Mouse (Mus musculus): ENCODE measurements around the gene Taf1b. TPM values are rescaled to one million over a fixed set of nuclear protein-coding genes. Genes with fewer than 3 reads are reported as not detected.

The Taf1b gene
- polyA plus RNA-seq, 1 experiment = 13.8 TPM

- no peak overlapping the region for H3K27ac ChIP-seq (ENCODE audit: insufficient read depth, low read depth, low read length)
- H3K4me3 ChIP-seq (ENCODE audit: insufficient read depth, low read length) = no peak overlapping the region
- TF ChIP-seq CTCF (IDR thresholded peaks at IDR 0.05; ENCODE audit: low read depth, low read length) (no peak), POLR2A (IDR thresholded peaks at IDR 0.05; ENCODE audit: borderline replicate concordance, low read depth, low read length) (no peak)
- peaks cover 10% of the 10 kb centered on the region for H3K4me1 ChIP-seq (ENCODE audit: control insufficient read depth, insufficient read depth, low read length)
Observed at GRCm38 (mm10) chr12:24597376-24597775, 99.2 kb downstream of the Taf1b start.

- 0 out of 2 replicates have a peak, but pooled peaks cover 2% of the 10 kb centered on the region for H3K4me1 ChIP-seq (ENCODE audit: control insufficient read depth, insufficient read depth, low read length)
- TF ChIP-seq POLR2A (IDR thresholded peaks at IDR 0.05; ENCODE audit: borderline replicate concordance, low read depth, low read length) (no peak), CTCF (IDR thresholded peaks at IDR 0.05; ENCODE audit: low read depth, low read length) (no peak)
- no peak overlapping the region for H3K4me3 ChIP-seq (ENCODE audit: insufficient read depth, low read length)
- no peak overlapping the region for H3K27ac ChIP-seq (ENCODE audit: insufficient read depth, low read depth, low read length)
Observed at GRCm38 (mm10) chr12:24599366-24599895, 101.3 kb downstream of the Taf1b start.

- TF ChIP-seq CTCF (IDR thresholded peaks at IDR 0.05; ENCODE audit: low read depth, low read length) = no peak
- TF ChIP-seq POLR2A (IDR thresholded peaks at IDR 0.05; ENCODE audit: borderline replicate concordance, low read depth, low read length) = no peak
- 0 out of 2 replicates have a peak, but pooled peaks cover 2% of the 10 kb centered on the region for H3K4me1 ChIP-seq (ENCODE audit: control insufficient read depth, insufficient read depth, low read length)
- H3K4me3 ChIP-seq (ENCODE audit: insufficient read depth, low read length) = no peak overlapping the region
- no peak overlapping the region for H3K27ac ChIP-seq (ENCODE audit: insufficient read depth, low read depth, low read length)
Observed at GRCm38 (mm10) chr12:24600074-24600473, 101.9 kb downstream of the Taf1b start.

- no peak overlapping the region for H3K27ac ChIP-seq (ENCODE audit: insufficient read depth, low read depth, low read length)
- no peak overlapping the region for H3K4me3 ChIP-seq (ENCODE audit: insufficient read depth, low read length)
- no peaks in the 10 kb centered on the region for H3K4me1 ChIP-seq (ENCODE audit: control insufficient read depth, insufficient read depth, low read length)
- peak; percentile 65 for TF ChIP-seq CTCF (IDR thresholded peaks at IDR 0.05; ENCODE audit: low read depth, low read length)
- TF ChIP-seq POLR2A (IDR thresholded peaks at IDR 0.05; ENCODE audit: borderline replicate concordance, low read depth, low read length) = no peak
Observed at GRCm38 (mm10) chr12:24600806-24601205, 102.6 kb downstream of the Taf1b start.

- no peak overlapping the region for H3K27ac ChIP-seq (ENCODE audit: insufficient read depth, low read depth, low read length)
- no peaks in the 10 kb centered on the region for H3K4me1 ChIP-seq (ENCODE audit: control insufficient read depth, insufficient read depth, low read length)
- peak; percentile 69 for TF ChIP-seq CTCF (IDR thresholded peaks at IDR 0.05; ENCODE audit: low read depth, low read length)
- TF ChIP-seq POLR2A (IDR thresholded peaks at IDR 0.05; ENCODE audit: borderline replicate concordance, low read depth, low read length) = no peak
- no peak overlapping the region for H3K4me3 ChIP-seq (ENCODE audit: insufficient read depth, low read length)
Observed at GRCm38 (mm10) chr12:24603266-24603665, 105.1 kb downstream of the Taf1b start.

- Histone ChIP-seq H3K27ac (ENCODE audit: insufficient read depth, low read depth, low read length) (no peak overlapping the region), H3K4me3 (ENCODE audit: insufficient read depth, low read length) (no peak overlapping the region), H3K4me1 (ENCODE audit: control insufficient read depth, insufficient read depth, low read length) (no peaks in the 10 kb centered on the region)
- TF ChIP-seq CTCF (IDR thresholded peaks at IDR 0.05; ENCODE audit: low read depth, low read length) = no peak
- TF ChIP-seq POLR2A (IDR thresholded peaks at IDR 0.05; ENCODE audit: borderline replicate concordance, low read depth, low read length) = no peak
Observed at GRCm38 (mm10) chr12:24606166-24606565, 108.0 kb downstream of the Taf1b start.

Other genes starting within 250 kb of the Taf1b start
- not detected in 2 replicates for gene Grhl1, start 73.9 kb downstream of the Taf1b start, polyA plus RNA-seq (2012; ENCODE audit: insufficient read depth, insufficient read length, missing spikeins)
- gene Klf11, start 152.9 kb downstream of the Taf1b start, polyA plus RNA-seq (2012; ENCODE audit: insufficient read depth, insufficient read length, missing spikeins) = 5.5 and 6.7 TPM in 2 replicates
- gene Cys1, start 183.5 kb downstream of the Taf1b start, polyA plus RNA-seq (2012; ENCODE audit: insufficient read depth, insufficient read length, missing spikeins) = not detected in 2 replicates
- 53.3 and 54.8 TPM in 2 replicates for gene Rrm2, start 209.9 kb downstream of the Taf1b start, polyA plus RNA-seq (2012; ENCODE audit: insufficient read depth, insufficient read length, missing spikeins)

All from bone marrow macrophage, adult 2 months (primary cell).